Mouse (Mus musculus) limb, embryonic 12.5 days (tissue): ENCODE measurements around the gene Nelfa. TPM values are rescaled to one million over a fixed set of nuclear protein-coding genes. Genes with fewer than 3 reads are reported as not detected.
"Not testable (repeated sequence)": the region's sequence is repeated elsewhere in the genome, so short reads cannot be mapped to it uniquely, and the experiment has no call there.

ENCODE experiments used
- ATAC-seq: fragments of 200-750 bp; cut with Nextera tagmentation; 2 replicates; pipeline ENCODE4 v1.8.0; 2017; ENCODE audit warnings: low read depth, moderate TSS enrichment; ENCODE audit not compliant: insufficient number of reproducible peaks, insufficient read depth, low FRiP score, low TSS enrichment
- H3K27ac ChIP-seq: fragments of 300-500 bp; sonication (generic); 2 replicates; pipeline ENCODE4 v1.5.1; 2016; ENCODE audit warnings: mild to moderate bottlenecking, moderate library complexity
- H3K27me3 ChIP-seq: fragments of 300-500 bp; sonication (generic); 2 replicates; pipeline ENCODE4 v1.6.1; 2016; ENCODE audit warnings: mild to moderate bottlenecking, moderate library complexity
- H3K36me3 ChIP-seq: fragments of 300-500 bp; sonication (generic); 2 replicates; pipeline ENCODE4 v1.6.1; 2016; ENCODE audit warnings: mild to moderate bottlenecking, moderate library complexity
- H3K4me1 ChIP-seq: fragments of 300-500 bp; sonication (generic); replicated peaks from 2 replicates; pipeline ENCODE4 v1.6.1; 2016
- H3K4me2 ChIP-seq: fragments of 300-500 bp; sonication (generic); 2 replicates; pipeline ENCODE4 v1.6.1; 2016; ENCODE audit warnings: mild to moderate bottlenecking, moderate library complexity
- H3K4me3 ChIP-seq: fragments of 300-500 bp; sonication (generic); replicated peaks from 2 replicates; pipeline ENCODE4 v1.5.1; 2016; ENCODE audit warnings: mild to moderate bottlenecking
- H3K9ac ChIP-seq: fragments of 300-500 bp; sonication (generic); replicated peaks from 2 replicates; pipeline ENCODE4 v1.6.1; 2016; ENCODE audit warnings: mild to moderate bottlenecking, moderate library complexity
- H3K9me3 ChIP-seq: fragments of 300-500 bp; sonication (generic); 2 replicates; pipeline ENCODE4 v1.6.1; 2016; ENCODE audit warnings: mild to moderate bottlenecking, moderate library complexity
- WGBS: fragments of 180-500 bp; shearing (Covaris S2); methylation state at CpG from one replicate; pipeline ENCODE4 v1.1.7; 2016; 5-methylcytosine and 5-hydroxymethylcytosine counted together
- polyA plus RNA-seq: library from polyadenylated mRNA; unstranded; fragments of >200 nt; fragmentation: Nextera tagmentation; extraction: Ambion mirVana; gene quantifications from 2 replicates; pipeline ENCODE4 v1.2.1, GENCODE M21; 2016

Nelfa gene
- polyA plus RNA-seq, 1 experiment from 2014 or later = 69.0 TPM

DNA sequence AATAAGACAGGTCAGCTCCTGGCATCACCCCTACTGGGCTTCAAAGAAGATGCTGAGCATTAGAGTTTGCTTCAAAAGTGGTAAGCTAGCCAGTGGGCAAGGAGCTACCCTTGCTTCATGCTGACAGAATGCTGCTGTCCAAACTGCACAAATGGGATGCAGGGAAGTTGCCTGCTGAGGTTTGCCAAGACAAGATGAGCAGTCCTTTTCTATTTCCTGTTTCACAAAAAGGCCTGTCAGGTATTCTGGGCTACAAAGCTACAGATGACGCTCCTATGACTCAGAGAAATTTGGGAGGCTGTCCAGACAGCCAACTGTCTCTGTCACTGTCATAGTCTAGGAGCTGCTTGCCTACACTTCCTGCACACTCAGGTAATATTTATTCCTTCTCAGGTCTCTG, 16.7 kb downstream of the Nelfa start:
- no peak overlapping the region for H3K4me2 ChIP-seq
- H3K4me3 ChIP-seq = no peak overlapping the region
- no peaks in the 10 kb centered on the region for H3K9me3 ChIP-seq
- peaks cover 68% of the 10 kb centered on the region for H3K36me3 ChIP-seq
- H3K27ac ChIP-seq = no peak overlapping the region
- H3K9ac ChIP-seq = no peak overlapping the region
- H3K4me1 ChIP-seq = no peaks in the 10 kb centered on the region
- 86% methylated on average over 1 of the region's 1 CpGs for WGBS
- no peak for ATAC-seq
- H3K27me3 ChIP-seq = no peaks in the 10 kb centered on the region

- 95% methylated on average over 2 of the region's 2 CpGs for WGBS
These were observed 19.6 kb downstream of the Nelfa start for GRCm38 (mm10) chr5:33916616-33917015.

DNA sequence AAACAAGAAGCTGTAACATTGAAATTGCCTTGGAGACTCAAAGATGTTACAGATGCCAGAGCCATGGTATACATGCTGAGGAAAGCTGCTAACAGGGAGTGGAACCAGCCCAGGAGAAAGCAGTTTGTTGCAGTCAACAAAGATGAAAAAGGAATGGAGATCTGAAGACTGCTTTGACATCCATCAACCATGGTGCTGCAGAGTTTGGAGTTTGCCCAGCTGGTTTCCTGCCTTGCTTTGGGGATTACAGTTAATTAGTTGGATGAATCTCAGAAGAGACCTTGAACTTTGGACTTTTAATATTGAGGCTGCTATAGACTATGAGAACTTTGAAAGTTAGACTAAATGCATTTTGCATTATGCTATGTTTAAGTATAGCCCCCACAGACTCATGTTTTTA, 21.2 kb downstream of the Nelfa start:
- peaks cover 62% of the 10 kb centered on the region for H3K36me3 ChIP-seq

More at GRCm38 (mm10) chr5:33916616-33917015, 19.6 kb downstream of the Nelfa start:
- H3K4me3 ChIP-seq, H3K27ac ChIP-seq, H3K9me3 ChIP-seq, H3K4me2 ChIP-seq, H3K27me3 ChIP-seq, H3K9ac ChIP-seq, ATAC-seq, H3K4me1 ChIP-seq: not testable (repeated sequence)
- peaks cover 78% of the 10 kb centered on the region for H3K36me3 ChIP-seq

DNA sequence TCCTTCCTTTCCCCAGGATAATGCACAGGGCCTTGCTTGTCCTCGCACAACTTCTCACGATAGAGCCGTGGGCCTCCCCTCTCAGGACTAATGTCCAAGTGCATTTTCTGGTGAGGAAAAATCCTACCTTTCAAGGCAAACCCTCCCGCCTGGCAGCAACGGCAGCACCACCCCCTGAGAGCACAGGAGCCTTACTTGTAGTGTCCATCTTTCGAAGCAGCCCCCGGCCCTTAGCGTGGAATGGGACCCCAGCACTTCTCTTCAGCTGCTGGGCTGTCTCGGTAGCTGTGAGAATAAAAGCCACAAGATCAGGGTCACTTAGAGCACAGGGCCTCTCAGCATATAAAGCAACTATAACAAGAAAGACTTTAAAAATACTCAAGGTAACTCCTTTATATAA, 33.0 kb downstream of the Nelfa start:
- Histone ChIP-seq H3K36me3 (peaks cover 52% of the 10 kb centered on the region), H3K4me3 (no peak overlapping the region), H3K4me1 (no peaks in the 10 kb centered on the region), H3K27ac (no peak overlapping the region), H3K27me3 (no peaks in the 10 kb centered on the region), H3K9ac (no peak overlapping the region), H3K4me2 (no peak overlapping the region), H3K9me3 (no peaks in the 10 kb centered on the region)
- WGBS = 90% methylated on average over 9 of the region's 9 CpGs
- no peak for ATAC-seq

More for the DNA sequence above, 21.2 kb downstream of the Nelfa start:
- H3K9me3 ChIP-seq, ATAC-seq, H3K4me2 ChIP-seq, H3K4me1 ChIP-seq, H3K27me3 ChIP-seq, H3K27ac ChIP-seq, H3K4me3 ChIP-seq, H3K9ac ChIP-seq: not testable (repeated sequence)

DNA sequence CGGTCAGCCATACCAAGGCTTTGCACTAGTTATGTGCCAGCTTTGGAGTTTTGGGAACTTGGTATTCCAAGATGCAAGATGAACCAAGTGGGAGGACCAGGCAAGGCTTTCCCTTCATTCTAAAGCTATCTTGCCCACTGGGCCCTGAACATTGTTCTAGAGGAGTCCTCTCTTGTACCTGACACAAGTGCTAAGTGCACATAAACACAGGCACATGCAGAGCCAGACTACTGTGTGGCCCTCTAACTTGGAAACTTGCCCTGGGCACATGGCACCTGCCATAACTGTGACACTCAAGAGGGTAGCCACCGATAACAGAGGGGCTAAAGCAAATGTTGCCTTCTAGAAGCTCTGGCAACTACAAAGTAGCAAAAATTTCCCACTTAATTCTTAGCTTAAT, 33.5 kb downstream of the Nelfa start:
- H3K36me3 ChIP-seq = peaks cover 56% of the 10 kb centered on the region
- no peak for ATAC-seq
- H3K4me2 ChIP-seq = no peak overlapping the region
- no peaks in the 10 kb centered on the region for H3K9me3 ChIP-seq
- WGBS = 96% methylated on average over 2 of the region's 2 CpGs
- no peak overlapping the region for H3K4me3 ChIP-seq
- no peak overlapping the region for H3K27ac ChIP-seq
- H3K4me1 ChIP-seq = no peaks in the 10 kb centered on the region
- no peak overlapping the region for H3K9ac ChIP-seq
- H3K27me3 ChIP-seq = no peaks in the 10 kb centered on the region

- no peaks in the 10 kb centered on the region for H3K4me1 ChIP-seq
- ATAC-seq = no peak
- H3K27me3 ChIP-seq = no peaks in the 10 kb centered on the region
- WGBS = 87% methylated on average over 3 of the region's 3 CpGs
- H3K27ac ChIP-seq = no peak overlapping the region
- H3K4me2 ChIP-seq = no peak overlapping the region
- H3K9ac ChIP-seq = no peak overlapping the region
- peaks cover 70% of the 10 kb centered on the region for H3K36me3 ChIP-seq
- H3K9me3 ChIP-seq = no peaks in the 10 kb centered on the region
- H3K4me3 ChIP-seq = no peak overlapping the region
These were observed 34.9 kb downstream of the Nelfa start for GRCm38 (mm10) chr5:33901278-33901677.

- H3K4me1 ChIP-seq = no peaks in the 10 kb centered on the region
- no peak overlapping the region for H3K4me2 ChIP-seq
- H3K27me3 ChIP-seq = no peaks in the 10 kb centered on the region
- no peak for ATAC-seq
- H3K36me3 ChIP-seq = peaks cover 75% of the 10 kb centered on the region
- no peak overlapping the region for H3K9ac ChIP-seq
- no peaks in the 10 kb centered on the region for H3K9me3 ChIP-seq
- H3K4me3 ChIP-seq = no peak overlapping the region
- H3K27ac ChIP-seq = no peak overlapping the region
- 96% methylated on average over 9 of the region's 9 CpGs for WGBS
These were observed 35.4 kb downstream of the Nelfa start for GRCm38 (mm10) chr5:33900701-33901263.

DNA sequence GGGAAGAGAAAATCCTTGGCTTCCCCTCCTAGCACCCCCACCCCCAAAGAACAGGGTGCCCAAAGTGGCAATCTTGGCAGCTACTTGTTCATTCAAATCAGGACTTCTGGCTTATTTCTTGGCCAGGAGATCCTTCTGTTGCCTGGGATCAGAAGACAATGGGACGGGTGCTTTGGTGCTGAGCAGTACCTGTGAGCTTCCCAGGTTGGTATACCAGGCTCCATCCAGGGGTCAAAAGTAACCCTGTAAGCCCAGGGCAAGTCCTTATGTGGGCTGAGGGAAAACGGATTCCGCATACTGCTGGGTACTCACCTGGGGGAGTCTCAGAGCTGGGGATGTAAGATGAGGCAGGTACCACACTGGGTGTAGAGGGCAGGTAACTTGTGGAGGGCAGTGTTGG, 36.1 kb downstream of the Nelfa start:
- no peak for ATAC-seq

GRCm38 (mm10) chr5:33899245-33899644, 37.0 kb downstream of the Nelfa start:
- H3K27ac ChIP-seq = no peak overlapping the region
- peaks cover 91% of the 10 kb centered on the region for H3K36me3 ChIP-seq
- no peaks in the 10 kb centered on the region for H3K27me3 ChIP-seq
- WGBS = 92% methylated on average over 3 of the region's 3 CpGs
- H3K4me2 ChIP-seq = no peak overlapping the region
- no peak for ATAC-seq
- H3K9ac ChIP-seq = no peak overlapping the region
- no peaks in the 10 kb centered on the region for H3K4me1 ChIP-seq
- no peaks in the 10 kb centered on the region for H3K9me3 ChIP-seq
- no peak overlapping the region for H3K4me3 ChIP-seq

More for the DNA sequence above, 36.1 kb downstream of the Nelfa start:
- no peak overlapping the region for H3K4me3 ChIP-seq
- peaks cover 82% of the 10 kb centered on the region for H3K36me3 ChIP-seq
- no peaks in the 10 kb centered on the region for H3K9me3 ChIP-seq
- H3K9ac ChIP-seq = no peak overlapping the region
- H3K4me2 ChIP-seq = no peak overlapping the region
- H3K4me1 ChIP-seq = no peaks in the 10 kb centered on the region
- H3K27me3 ChIP-seq = no peaks in the 10 kb centered on the region
- 88% methylated on average over 3 of the region's 3 CpGs for WGBS
- H3K27ac ChIP-seq = no peak overlapping the region

DNA sequence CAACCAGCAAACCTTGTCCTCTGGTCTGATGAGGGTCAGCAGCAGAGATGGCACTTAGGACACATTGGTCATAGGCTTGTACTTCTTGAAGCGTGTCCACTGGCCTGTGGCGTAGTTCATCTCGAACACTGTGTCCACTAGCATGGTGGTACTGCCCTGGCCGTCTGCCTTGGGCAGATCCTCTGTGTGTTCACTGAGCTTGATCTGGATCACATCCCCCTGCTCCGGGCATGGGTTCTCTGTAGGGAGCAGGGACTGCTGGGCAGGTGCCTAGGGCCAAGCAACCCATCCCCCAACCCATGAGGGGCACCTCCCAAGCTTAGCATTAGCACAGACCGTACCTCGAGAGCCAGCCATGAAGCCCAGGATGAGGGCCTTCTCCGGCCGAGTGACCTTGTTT, 37.5 kb downstream of the Nelfa start:
- Histone ChIP-seq H3K4me2 (no peak overlapping the region), H3K4me3 (no peak overlapping the region), H3K27me3 (no peaks in the 10 kb centered on the region), H3K27ac (no peak overlapping the region), H3K9me3 (no peaks in the 10 kb centered on the region), H3K9ac (no peak overlapping the region), H3K4me1 (no peaks in the 10 kb centered on the region), H3K36me3 (peaks cover 96% of the 10 kb centered on the region)
- ATAC-seq = no peak
- 87% methylated on average over 9 of the region's 9 CpGs for WGBS

DNA sequence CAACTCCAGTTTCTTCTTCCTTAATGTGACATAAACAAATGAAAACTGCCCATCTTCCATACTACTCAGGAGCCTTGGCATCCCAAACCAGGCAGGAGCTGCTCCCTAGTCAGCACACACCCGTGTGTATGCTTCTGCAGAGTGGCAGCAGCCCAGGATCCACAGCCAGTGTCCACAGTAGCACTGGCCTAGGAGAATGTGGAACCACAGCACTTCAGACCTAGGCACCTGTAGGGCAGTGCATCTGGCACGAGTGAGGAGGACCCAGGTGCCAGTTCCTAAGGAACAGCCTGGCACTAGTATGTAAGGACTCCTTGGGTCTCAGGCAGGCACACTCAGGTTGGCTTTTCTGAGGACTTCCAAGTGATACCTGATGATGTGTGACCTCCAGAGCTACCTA, 39.1 kb downstream of the Nelfa start:
- no peaks in the 10 kb centered on the region for H3K27me3 ChIP-seq
- peaks cover 99% of the 10 kb centered on the region for H3K36me3 ChIP-seq
- no peak overlapping the region for H3K4me3 ChIP-seq
- H3K9me3 ChIP-seq = no peaks in the 10 kb centered on the region
- 0 out of 2 replicates have a peak overlapping the region, but pooled peaks have one; percentile 17 for H3K27ac ChIP-seq
- no peak for ATAC-seq
- H3K9ac ChIP-seq = no peak overlapping the region
- H3K4me2 ChIP-seq = no peak overlapping the region
- 84% methylated on average over 2 of the region's 2 CpGs for WGBS
- H3K4me1 ChIP-seq = no peaks in the 10 kb centered on the region

- Histone ChIP-seq H3K9ac (no peak overlapping the region), H3K4me1 (no peaks in the 10 kb centered on the region), H3K27ac (no peak overlapping the region), H3K36me3 (peaks cover 99% of the 10 kb centered on the region), H3K4me3 (no peak overlapping the region), H3K4me2 (no peak overlapping the region), H3K9me3 (no peaks in the 10 kb centered on the region), H3K27me3 (no peaks in the 10 kb centered on the region)
- 87% methylated on average over 9 of the region's 9 CpGs for WGBS
- ATAC-seq = no peak
These were observed 41.1 kb downstream of the Nelfa start for GRCm38 (mm10) chr5:33895116-33895515.
